Mouse (Mus musculus) ES-CJ7 (cell line): Measurements from ENCODE around the gene RPS10-NUDT3.
"Not testable (repeated sequence)": the region's sequence is repeated elsewhere in the genome, so short reads cannot be mapped to it uniquely, and the experiment has no call there.

ENCODE experiments used
- DNase-seq: peaks from one replicate; pipeline ENCODE4 v3.0.0; 2011; ENCODE audit warnings: low read depth, low spot score

Gene RPS10-NUDT3

GRCm38 (mm10) chr17:27642491-27643062, 7.6 kb upstream of the RPS10-NUDT3 start:
- DNase-seq = no peak

DNA sequence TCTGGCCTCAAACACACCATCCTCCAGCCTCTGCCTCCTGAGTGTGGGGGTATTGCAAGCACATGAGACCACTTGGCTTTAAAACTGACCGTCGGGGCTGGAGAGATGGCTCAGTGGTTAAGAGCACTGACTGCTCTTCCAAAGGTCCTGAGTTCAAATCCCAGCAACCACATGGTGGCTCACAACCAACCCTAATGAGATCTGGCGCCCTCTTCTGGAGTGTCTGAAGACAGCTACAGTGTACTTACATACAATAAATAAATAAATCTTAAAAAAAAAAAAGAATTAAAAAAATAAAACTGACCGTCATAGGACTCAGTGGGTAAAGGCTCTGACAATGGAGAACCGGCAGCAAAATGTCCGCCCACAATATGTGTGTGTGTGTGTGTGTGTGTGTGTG, 4.8 kb upstream of the RPS10-NUDT3 start:
- not testable (repeated sequence) for DNase-seq

DNA sequence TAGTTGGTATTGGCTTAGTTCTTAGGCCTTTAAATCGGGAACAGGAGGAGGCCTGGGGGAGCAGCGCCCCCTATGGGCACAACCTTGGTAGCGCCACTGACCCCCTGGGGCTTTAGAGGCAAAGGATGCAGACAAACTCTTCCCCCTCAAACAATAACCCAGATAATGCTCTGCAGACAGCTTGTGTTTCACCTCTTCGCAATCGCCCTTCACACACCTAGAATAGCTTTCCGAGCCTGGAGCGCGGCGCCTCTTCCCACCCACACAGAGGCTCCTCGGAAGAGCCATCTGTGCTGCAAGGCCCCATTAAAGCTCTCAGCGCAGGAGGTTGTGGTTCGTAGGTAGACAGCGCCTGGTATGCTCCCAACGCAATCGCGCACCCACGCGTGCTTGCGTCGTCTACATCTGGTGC, 3.9 kb upstream of the RPS10-NUDT3 start:
- DNase-seq = peak; percentile 66

GRCm38 (mm10) chr17:27637333-27637732, 2.3 kb upstream of the RPS10-NUDT3 start:
- DNase-seq = no peak

DNA sequence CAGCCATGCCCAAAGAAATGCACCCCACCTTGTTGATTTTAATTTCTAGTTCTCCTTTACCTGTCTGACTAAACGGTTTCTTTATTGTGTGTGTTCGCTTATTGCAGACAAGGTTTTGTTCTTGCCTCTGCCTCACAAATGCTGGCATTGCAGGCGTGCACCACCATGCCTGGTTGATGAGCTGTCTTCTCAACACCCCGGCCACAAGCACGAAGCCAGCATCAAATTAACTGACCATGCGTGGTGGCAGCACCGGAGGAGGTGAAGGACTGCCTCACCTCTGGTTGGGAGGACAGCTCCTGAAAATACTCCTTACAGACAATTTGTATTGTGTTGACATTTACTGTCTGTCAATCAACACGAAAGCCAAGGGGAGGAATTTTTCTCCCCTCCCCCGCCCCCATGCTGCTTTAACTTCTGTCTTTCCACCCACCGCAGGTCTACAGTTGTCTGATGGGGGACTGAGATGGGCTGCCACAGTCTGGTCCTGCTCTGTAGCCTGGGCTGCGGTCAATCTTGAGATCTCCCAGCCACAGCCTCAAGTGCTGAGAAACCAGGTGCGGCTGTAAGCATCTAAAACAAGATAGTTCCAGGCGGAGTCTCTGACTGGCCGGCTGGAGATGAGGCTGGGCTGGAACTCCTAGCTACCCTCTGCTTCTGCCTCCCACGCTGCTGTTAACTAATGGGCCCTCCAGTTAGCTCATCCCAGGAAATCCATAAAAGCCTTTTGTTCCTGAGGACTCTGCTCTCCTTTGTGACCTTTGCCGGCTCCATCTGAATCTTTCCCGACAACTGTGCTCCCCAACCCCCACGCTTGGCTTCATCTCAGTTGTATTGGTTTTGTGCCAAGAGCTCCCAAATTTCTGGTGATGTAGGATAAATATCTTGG, 1.4 kb upstream of the RPS10-NUDT3 start, which contains the start of gene Rps10:
Gene Rps10, minus strand, starts transcription at position 538 of the 889 bp plus-strand sequence.
- peak; percentile 82 for DNase-seq

DNA sequence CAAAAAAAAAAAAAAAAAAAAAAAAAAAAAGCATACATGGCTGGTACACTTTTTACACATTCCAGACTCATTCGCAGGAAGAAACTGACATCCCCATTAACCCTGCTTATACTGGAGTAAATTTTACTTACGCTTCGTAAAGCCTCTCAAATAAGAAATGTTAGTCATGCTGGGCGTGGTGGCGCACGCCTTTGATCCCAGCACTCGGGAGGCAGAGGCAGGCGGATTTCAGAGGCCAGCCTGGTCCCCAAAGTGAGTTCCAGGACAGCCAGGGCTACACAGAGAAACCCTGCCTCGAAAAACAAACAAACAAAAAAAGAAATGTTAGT, 517 bp upstream of the RPS10-NUDT3 start:
- DNase-seq = not testable (repeated sequence)

DNA sequence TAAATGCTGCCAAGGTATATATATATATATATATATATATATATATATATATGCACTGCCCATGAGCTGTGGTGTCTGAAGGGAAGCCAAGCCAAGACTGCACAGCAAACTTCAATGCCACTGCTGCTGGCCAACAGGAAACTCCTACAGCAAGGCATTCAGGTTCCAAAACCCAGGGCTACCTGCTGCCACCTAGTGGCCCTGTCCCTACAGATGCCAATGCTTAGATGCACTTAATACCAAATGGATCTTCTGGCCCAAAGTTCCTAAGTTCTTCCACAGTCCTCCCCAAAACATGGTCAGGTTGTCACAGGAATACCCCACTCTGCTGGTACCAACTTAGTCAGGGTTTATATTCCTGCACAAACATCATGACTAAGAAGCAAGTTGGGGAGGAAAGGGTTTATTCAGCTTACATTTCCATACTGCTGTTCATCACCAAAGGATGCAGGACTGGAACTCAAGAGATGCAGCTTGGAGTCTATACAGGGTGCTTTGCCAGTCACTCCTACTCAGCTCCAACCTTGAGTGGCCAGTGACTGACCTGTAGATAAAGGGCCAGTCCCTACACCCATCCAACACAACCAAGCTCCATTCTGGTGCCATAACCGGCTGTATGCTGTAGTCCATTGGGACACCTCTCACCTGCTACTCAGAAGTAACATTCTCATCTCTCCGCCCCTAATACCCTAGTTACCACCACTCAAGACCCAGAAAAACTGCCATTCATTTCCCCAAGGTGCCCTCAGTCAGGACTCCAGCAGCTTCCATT, 5.6 kb downstream of the RPS10-NUDT3 start:
- peak; percentile 88 for DNase-seq

- peak; percentile 65 for DNase-seq
Measured at GRCm38 (mm10) chr17:27628376-27628775, 6.6 kb downstream of the RPS10-NUDT3 start.

DNA sequence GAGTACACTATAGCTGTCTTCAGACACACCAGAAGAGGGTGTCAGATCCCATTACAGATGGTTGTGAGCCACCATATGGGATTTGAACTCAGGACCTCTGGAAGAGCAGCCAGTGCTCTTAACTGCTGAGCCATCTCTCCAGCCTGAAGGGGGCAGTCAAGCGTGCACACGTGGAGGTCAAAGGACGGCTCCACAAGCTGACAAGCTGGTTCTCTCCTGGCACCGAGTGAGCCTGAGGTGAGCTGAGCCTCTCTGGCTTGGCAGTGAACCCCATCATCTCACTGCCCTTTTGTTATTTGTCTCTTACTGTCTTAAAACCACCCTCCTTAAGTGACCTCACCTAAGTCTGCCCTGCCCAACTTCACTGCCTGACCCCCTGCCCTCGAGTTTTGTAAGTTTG, 7.6 kb downstream of the RPS10-NUDT3 start:
- DNase-seq = peak; percentile 75

DNA sequence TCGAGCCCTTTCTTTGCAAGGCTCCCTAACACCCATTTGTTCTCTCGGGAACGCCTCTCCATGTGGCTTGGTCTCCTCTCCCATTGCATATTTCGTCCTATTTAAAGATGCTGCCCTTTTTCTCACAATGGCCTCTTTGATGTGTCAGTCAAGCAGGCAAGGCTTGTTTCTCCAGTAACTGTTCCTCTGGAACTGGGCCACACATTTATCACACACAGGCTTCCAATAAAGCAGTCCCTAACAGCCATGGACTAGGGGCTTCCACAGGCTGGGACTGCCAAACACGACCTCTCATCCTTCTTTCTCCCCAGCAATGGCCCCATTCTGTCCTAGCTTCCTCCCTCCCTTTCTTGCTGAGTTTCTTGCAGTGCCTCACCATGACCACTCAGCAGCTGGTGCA, 8.3 kb downstream of the RPS10-NUDT3 start:
- DNase-seq = no peak

DNA sequence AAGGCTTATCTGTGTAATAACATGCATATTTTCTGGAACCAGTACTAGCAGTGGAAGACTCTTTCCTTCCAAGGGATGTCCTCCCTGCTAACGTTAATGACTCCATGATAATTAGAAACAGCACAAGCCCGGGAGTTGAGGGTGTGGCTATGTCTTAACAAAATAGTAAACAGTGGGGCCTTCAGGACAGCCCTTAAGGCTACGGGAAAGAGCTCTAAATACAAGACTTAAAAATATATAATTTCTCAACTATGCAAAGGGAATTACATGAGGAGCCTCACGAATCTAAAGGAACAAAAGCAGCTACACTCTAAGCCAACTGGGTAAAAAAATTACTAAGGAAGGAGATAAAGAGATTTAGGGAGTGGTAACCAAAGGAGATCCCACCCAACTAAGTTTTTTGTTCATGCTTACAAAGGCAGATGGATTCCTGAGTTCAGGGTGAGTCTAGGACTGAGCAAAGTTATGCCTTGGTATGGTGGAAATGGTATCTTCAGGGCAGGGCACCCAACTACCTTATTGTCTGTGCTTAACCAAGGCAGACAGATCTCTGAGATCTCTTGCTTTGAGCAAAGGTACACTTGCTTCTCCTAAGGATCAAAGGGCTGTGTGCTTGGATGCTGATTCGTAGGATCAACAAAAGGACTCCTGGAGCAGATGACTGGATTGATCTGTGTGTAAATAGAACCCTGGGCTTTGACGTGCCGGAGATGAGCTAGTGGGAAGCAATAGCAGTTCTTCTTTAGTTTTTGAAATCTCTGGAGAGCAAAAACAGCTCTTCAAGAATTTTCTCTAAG, 9.4 kb downstream of the RPS10-NUDT3 start:
- DNase-seq = peak; percentile 67

- peak; percentile 85 for DNase-seq
Measured at GRCm38 (mm10) chr17:27623360-27624326, 11.4 kb downstream of the RPS10-NUDT3 start, which contains the start of gene Nudt3. TSS of gene Nudt3 (minus strand) at chr17:27623495.

DNA sequence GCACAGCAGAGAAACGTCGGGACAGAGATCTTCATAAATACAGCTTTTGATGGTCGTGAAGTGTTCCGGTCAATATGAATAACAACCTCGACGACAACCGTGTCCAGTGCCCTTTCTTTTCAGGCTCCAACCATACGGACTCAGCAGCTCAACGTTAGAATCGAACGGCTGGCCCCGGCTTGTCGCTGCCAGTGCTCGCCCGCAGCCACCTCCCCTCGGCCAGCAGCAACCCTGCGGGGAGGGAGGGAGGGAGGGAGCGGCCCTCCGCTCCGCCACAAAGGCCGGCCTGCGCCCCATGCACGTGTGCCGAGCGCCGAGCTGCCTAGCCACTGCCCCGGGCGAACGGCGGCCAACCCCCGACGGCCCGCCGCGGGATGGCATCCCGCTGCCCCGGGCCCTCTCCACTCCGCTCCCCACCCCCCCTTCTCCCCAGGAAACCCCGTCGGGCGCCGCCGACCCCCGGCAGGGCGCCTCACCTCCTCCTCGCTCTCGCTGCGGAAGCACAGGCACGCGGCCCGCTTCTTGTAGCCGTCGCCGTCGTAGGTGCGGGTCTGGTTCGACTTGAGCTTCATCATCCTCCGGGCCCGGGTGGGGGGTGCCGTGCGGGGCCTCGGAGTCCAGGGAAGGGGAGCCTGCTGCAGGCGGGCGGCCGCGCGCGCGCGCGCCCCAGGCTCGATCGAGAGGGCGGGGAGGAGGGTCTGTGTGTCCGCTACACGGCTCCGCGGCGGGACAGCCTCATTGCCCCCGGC, 12.2 kb downstream of the RPS10-NUDT3 start:
- no peak for DNase-seq

- DNase-seq = peak; percentile 62
Measured at GRCm38 (mm10) chr17:27621705-27622531, 13.1 kb downstream of the RPS10-NUDT3 start.

DNA sequence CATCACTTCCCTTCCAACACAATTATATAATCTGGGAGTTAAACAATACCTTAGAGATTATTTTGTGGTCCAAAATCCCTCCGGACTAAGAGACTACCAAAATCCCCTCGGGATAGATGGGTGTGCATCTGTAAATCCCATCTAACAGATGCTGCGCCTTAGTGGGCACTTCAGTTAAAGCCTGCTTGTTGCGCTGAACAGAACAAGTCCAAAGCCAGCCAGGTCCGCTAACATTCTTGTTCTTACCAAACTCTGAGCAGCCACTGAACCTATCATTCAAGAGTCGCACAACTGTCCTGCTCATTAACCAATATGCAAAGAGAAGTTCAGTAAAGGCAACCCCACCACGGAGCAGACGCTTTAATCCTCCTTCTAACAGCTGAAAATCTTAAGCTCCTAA, 13.9 kb downstream of the RPS10-NUDT3 start:
- no peak for DNase-seq

DNA sequence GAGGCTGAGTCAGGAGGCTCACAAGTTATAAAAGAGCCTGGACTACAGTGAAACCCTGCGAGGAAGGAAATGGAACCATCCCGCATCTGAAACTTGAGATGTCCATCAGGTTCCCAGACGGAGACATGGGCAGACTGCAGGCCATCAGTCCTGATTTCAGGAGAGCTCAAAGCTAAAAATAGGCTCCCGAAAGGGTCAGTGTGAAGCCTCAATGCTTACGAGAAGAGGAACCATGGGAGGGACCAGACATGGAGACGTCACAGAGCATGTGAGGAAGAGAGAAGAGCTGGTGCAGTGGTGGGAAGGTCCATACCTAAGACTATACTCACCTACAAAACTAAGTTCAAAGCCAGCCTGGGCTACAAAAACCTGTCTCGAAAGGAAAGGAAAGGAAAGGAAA, 19.6 kb downstream of the RPS10-NUDT3 start:
- no peak for DNase-seq

DNA sequence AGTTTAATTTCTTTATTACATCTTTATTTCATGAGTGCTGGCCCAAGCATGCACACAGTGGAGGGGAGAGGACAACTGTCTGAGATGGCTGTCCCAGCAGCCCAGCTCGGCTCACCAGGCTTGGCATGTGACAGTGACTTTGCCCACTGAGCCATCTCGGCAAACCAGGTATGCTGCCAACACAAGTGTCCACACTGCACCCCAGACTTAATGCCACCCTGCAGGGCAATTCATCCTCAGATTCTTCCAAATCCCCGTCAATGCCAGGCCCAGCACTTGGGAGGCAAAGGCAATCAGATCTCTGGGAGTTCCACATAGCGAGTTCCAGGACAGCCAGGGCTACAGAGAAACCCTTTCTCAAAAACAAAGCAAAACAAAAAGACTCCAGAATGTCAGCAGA, 22.0 kb downstream of the RPS10-NUDT3 start:
- DNase-seq = no peak

- DNase-seq = no peak
Measured at GRCm38 (mm10) chr17:27611994-27612393, 23.0 kb downstream of the RPS10-NUDT3 start.

- DNase-seq = peak; percentile 54
Measured at GRCm38 (mm10) chr17:27611519-27611884, 23.5 kb downstream of the RPS10-NUDT3 start.
